Mouse (Mus musculus) heart, embryonic 16.5 days (tissue): ENCODE measurements around the gene Akap13. TPM values are rescaled to one million over a fixed set of nuclear protein-coding genes. Genes with fewer than 3 reads are reported as not detected.

Experiments
- ATAC-seq: fragments of 200-750 bp; cut with Nextera tagmentation; replicated peaks from 2 replicates; pipeline ENCODE4 v1.8.0; 2017; ENCODE audit warnings: moderate number of reproducible peaks; ENCODE audit not compliant: insufficient read depth, low FRiP score; ENCODE audit errors: extremely low read depth
- H3K27ac ChIP-seq: fragments of 300-500 bp; sonication (generic); 2 replicates; pipeline ENCODE4 v1.5.1; 2014; ENCODE audit warnings: mild to moderate bottlenecking, low read length, control low read depth, moderate library complexity
- H3K27me3 ChIP-seq: fragments of 300-500 bp; sonication (generic); 2 replicates; pipeline ENCODE4 v1.6.1; 2014; ENCODE audit warnings: low read length, mixed read lengths; ENCODE audit not compliant: control insufficient read depth, insufficient read depth
- H3K36me3 ChIP-seq: fragments of 300-500 bp; sonication (generic); 2 replicates; pipeline ENCODE4 v1.6.1; 2014; ENCODE audit not compliant: control insufficient read depth, insufficient read depth
- H3K4me1 ChIP-seq: fragments of 300-500 bp; sonication (generic); 2 replicates; pipeline ENCODE4 v1.6.1; 2014; ENCODE audit warnings: low read length, mixed read lengths; ENCODE audit not compliant: control insufficient read depth, insufficient read depth
- H3K4me2 ChIP-seq: fragments of 300-500 bp; sonication (generic); 2 replicates; pipeline ENCODE4 v1.6.1; 2014; ENCODE audit warnings: low read depth, mild to moderate bottlenecking, control low read depth, low read length
- H3K4me3 ChIP-seq: fragments of 300-500 bp; sonication (generic); 2 replicates; pipeline ENCODE4 v1.5.1; 2014; ENCODE audit warnings: mild to moderate bottlenecking, control low read depth, low read length
- H3K9ac ChIP-seq: fragments of 300-500 bp; sonication (generic); 2 replicates; pipeline ENCODE4 v1.6.1; 2014; ENCODE audit warnings: low read length, control low read depth
- H3K9me3 ChIP-seq: fragments of 300-500 bp; sonication (generic); replicated peaks from 2 replicates; pipeline ENCODE4 v1.6.1; 2016; ENCODE audit warnings: low read length; ENCODE audit not compliant: control insufficient read depth
- WGBS: fragments of 180-500 bp; shearing (Covaris S2); extraction: QIAGEN DNeasy Blood & Tissue Kit; methylation state at CpG from one replicate; pipeline ENCODE4 v1.1.7; 2014; 5-methylcytosine and 5-hydroxymethylcytosine counted together
- polyA plus RNA-seq: library from polyadenylated mRNA; unstranded; fragments of >200 nt; fragmentation: Nextera tagmentation; extraction: Ambion mirVana; gene quantifications from 2 replicates; pipeline ENCODE4 v1.2.1, GENCODE M21; 2015

Akap13 gene
- polyA plus RNA-seq, 1 experiment from 2014 or later, result 47.3 TPM

GRCm38 (mm10) chr7:75415882-75416585 lies 39.3 kb upstream of the Akap13 start:
- no peak for ATAC-seq
- Histone ChIP-seq H3K4me3 (no peak overlapping the region), H3K27me3 (no peaks in the 10 kb centered on the region), H3K4me2 (no peak overlapping the region), H3K36me3 (no peaks in the 10 kb centered on the region), H3K27ac (peak overlapping the region; percentile 29), H3K4me1 (peaks cover 3% of the 10 kb centered on the region; the same call in 1 of the 2 replicates), H3K9me3 (no peaks in the 10 kb centered on the region), H3K9ac (no peak overlapping the region)
- WGBS, result 73% methylated on average over 7 of the region's 7 CpGs

- no peak for ATAC-seq
- no peak overlapping the region for H3K9ac ChIP-seq
- H3K27me3 ChIP-seq, result no peaks in the 10 kb centered on the region
- H3K27ac ChIP-seq, result no peak overlapping the region
- no peaks in the 10 kb centered on the region for H3K9me3 ChIP-seq
- H3K36me3 ChIP-seq, result no peaks in the 10 kb centered on the region
- 66% methylated on average over 2 of the region's 2 CpGs for WGBS
- no peak overlapping the region for H3K4me2 ChIP-seq
- H3K4me1 ChIP-seq, result 0 out of 2 replicates have a peak, but pooled peaks cover 3% of the 10 kb centered on the region
- no peak overlapping the region for H3K4me3 ChIP-seq
These were observed 34.4 kb upstream of the Akap13 start for GRCm38 (mm10) chr7:75420927-75421326.

- Histone ChIP-seq H3K9ac (no peak overlapping the region), H3K4me1 (peaks cover 8% of the 10 kb centered on the region; the same call in 1 of the 2 replicates), H3K9me3 (no peaks in the 10 kb centered on the region), H3K4me2 (no peak overlapping the region), H3K27ac (no peak overlapping the region), H3K36me3 (no peaks in the 10 kb centered on the region), H3K4me3 (no peak overlapping the region), H3K27me3 (no peaks in the 10 kb centered on the region)
- ATAC-seq, result no peak
- 38% methylated on average over 7 of the region's 7 CpGs for WGBS
These were observed 31.2 kb upstream of the Akap13 start for GRCm38 (mm10) chr7:75424121-75424520.

GRCm38 (mm10) chr7:75427322-75427721 lies 28.0 kb upstream of the Akap13 start:
- H3K9ac ChIP-seq, result no peak overlapping the region
- whole genome bisulfite sequencing, result 40% methylated on average over 4 of the region's 4 CpGs
- peaks cover 29% of the 10 kb centered on the region for H3K4me1 ChIP-seq
- no peaks in the 10 kb centered on the region for H3K36me3 ChIP-seq
- no peaks in the 10 kb centered on the region for H3K9me3 ChIP-seq
- H3K4me2 ChIP-seq, result no peak overlapping the region
- peak overlapping the region; percentile 21; the same call in 1 of the 2 replicates for H3K27ac ChIP-seq
- H3K4me3 ChIP-seq, result no peak overlapping the region
- no peak for ATAC-seq
- no peaks in the 10 kb centered on the region for H3K27me3 ChIP-seq

- peak overlapping the region; percentile 14; the same call in 1 of the 2 replicates for H3K27ac ChIP-seq
These were observed 26.4 kb upstream of the Akap13 start for GRCm38 (mm10) chr7:75428913-75429312.

GRCm38 (mm10) chr7:75430550-75430949 lies 24.8 kb upstream of the Akap13 start:
- no peaks in the 10 kb centered on the region for H3K36me3 ChIP-seq
- peak; percentile 93 for ATAC-seq
- no peak overlapping the region for H3K9ac ChIP-seq
- no peak overlapping the region for H3K4me3 ChIP-seq
- peaks cover 28% of the 10 kb centered on the region for H3K4me1 ChIP-seq
- H3K9me3 ChIP-seq, result no peaks in the 10 kb centered on the region
- peak overlapping the region; percentile 37; the same call in 1 of the 2 replicates for H3K4me2 ChIP-seq
- H3K27me3 ChIP-seq, result no peaks in the 10 kb centered on the region
- 28% methylated on average over 2 of the region's 2 CpGs for WGBS
- H3K27ac ChIP-seq, result peak overlapping the region; percentile 87

More at GRCm38 (mm10) chr7:75428913-75429312, 26.4 kb upstream of the Akap13 start:
- no peaks in the 10 kb centered on the region for H3K9me3 ChIP-seq
- WGBS, result 57% methylated on average over 4 of the region's 4 CpGs
- no peaks in the 10 kb centered on the region for H3K36me3 ChIP-seq
- H3K9ac ChIP-seq, result no peak overlapping the region
- H3K4me1 ChIP-seq, result peaks cover 31% of the 10 kb centered on the region
- H3K4me3 ChIP-seq, result no peak overlapping the region
- no peak for ATAC-seq
- no peaks in the 10 kb centered on the region for H3K27me3 ChIP-seq
- H3K4me2 ChIP-seq, result no peak overlapping the region

GRCm38 (mm10) chr7:75431043-75431442 lies 24.3 kb upstream of the Akap13 start:
- H3K27ac ChIP-seq, result peak overlapping the region; percentile 87
- no peaks in the 10 kb centered on the region for H3K36me3 ChIP-seq
- H3K27me3 ChIP-seq, result no peaks in the 10 kb centered on the region
- H3K4me3 ChIP-seq, result no peak overlapping the region
- ATAC-seq, result peak; percentile 62
- peaks cover 28% of the 10 kb centered on the region for H3K4me1 ChIP-seq
- H3K4me2 ChIP-seq, result peak overlapping the region; percentile 37
- H3K9me3 ChIP-seq, result no peaks in the 10 kb centered on the region
- H3K9ac ChIP-seq, result peak overlapping the region; percentile 51
- 11% methylated on average over 7 of the region's 7 CpGs for WGBS

GRCm38 (mm10) chr7:75432046-75432445 lies 23.3 kb upstream of the Akap13 start:
- Histone ChIP-seq H3K4me3 (no peak overlapping the region), H3K36me3 (no peaks in the 10 kb centered on the region), H3K4me1 (peaks cover 25% of the 10 kb centered on the region), H3K27ac (no peak overlapping the region), H3K4me2 (no peak overlapping the region), H3K9me3 (no peaks in the 10 kb centered on the region), H3K9ac (no peak overlapping the region), H3K27me3 (no peaks in the 10 kb centered on the region)
- ATAC-seq, result no peak
- WGBS, result 68% methylated on average over 3 of the region's 3 CpGs

- Histone ChIP-seq H3K27me3 (no peaks in the 10 kb centered on the region), H3K4me1 (peaks cover 8% of the 10 kb centered on the region), H3K36me3 (no peaks in the 10 kb centered on the region), H3K4me2 (no peak overlapping the region), H3K9ac (no peak overlapping the region), H3K4me3 (no peak overlapping the region), H3K27ac (no peak overlapping the region), H3K9me3 (no peaks in the 10 kb centered on the region)
- 47% methylated on average over 6 of the region's 8 CpGs for WGBS
- no peak for ATAC-seq
These were observed 18.7 kb upstream of the Akap13 start for GRCm38 (mm10) chr7:75436413-75437174.
